Mouse (Mus musculus): ENCODE data around the gene Cbx7. TPM values are rescaled to one million over a fixed set of nuclear protein-coding genes. Genes with fewer than 3 reads are reported as not detected.
A peak's percentile ranks its signal among the peaks of the same experiment; 100 is the strongest.

Gene Cbx7
- polyA plus RNA-seq, 1 experiment from 2014 or later = 4.0 TPM

DNA sequence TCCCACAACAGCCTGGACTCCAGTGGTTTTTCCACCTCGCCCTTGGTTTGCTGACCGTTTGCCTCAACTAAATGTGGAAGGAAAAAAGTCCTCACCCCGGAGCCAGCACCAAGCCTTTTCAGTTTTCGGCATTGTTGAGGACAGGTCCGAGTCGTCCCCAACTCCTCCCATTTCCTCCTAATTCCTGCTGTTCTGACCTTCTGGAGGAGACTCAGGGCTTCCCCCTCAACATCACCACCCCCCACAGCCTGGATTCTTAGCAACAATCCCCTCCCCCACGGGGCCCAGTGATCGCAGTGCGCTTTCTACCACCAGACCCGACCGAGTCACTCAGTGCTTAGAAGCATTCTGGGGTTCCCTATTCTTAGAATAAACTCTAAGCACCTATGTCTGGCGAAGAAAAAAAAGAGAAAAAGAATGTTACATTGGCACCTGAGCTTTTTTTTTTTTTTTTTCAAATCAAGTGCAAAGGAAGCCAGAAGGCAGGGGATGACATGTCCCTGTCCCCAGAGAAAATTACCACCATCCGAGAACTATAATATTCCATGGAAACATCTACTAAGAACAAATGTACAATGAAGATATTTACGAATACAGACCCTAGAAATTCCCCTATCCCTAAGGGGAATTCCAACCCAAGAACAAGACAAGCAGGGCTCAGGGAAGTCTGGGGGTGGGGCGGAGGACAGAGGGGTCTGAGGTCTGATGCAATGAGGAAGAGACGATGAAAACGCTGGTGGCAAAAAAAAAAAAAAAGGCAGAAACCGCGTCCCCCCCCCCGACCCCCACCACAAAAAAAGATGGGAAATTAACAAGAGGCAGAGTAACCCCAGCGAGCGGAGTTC is 37.0 kb downstream of the Cbx7 start:
- H3K9ac ChIP-seq (replicated peaks; ENCODE audit: low read depth, low read length) = no peak overlapping the region
- H3K4me3 ChIP-seq (replicated peaks; ENCODE audit: low read length) = no peak overlapping the region; the same call in 1 of the 2 replicates
- WGBS = 2% methylated on average over 22 of the region's 22 CpGs
- peak overlapping the region; percentile 25 for H3K4me2 ChIP-seq (ENCODE audit: low read length)
- H3K27me3 ChIP-seq (replicated peaks; ENCODE audit: control insufficient read depth, insufficient read depth, low read length) = peaks cover 12% of the 10 kb centered on the region
- H3K9me3 ChIP-seq (ENCODE audit: control insufficient read depth, low read length) = no peaks in the 10 kb centered on the region
- H3K4me1 ChIP-seq (replicated peaks; ENCODE audit: control insufficient read depth, insufficient read depth, low read length) = peaks cover 17% of the 10 kb centered on the region
- H3K36me3 ChIP-seq (ENCODE audit: control insufficient read depth, insufficient read depth) = no peaks in the 10 kb centered on the region
- H3K27ac ChIP-seq (ENCODE audit: low read length) = no peak overlapping the region
- no peak for ATAC-seq

DNA sequence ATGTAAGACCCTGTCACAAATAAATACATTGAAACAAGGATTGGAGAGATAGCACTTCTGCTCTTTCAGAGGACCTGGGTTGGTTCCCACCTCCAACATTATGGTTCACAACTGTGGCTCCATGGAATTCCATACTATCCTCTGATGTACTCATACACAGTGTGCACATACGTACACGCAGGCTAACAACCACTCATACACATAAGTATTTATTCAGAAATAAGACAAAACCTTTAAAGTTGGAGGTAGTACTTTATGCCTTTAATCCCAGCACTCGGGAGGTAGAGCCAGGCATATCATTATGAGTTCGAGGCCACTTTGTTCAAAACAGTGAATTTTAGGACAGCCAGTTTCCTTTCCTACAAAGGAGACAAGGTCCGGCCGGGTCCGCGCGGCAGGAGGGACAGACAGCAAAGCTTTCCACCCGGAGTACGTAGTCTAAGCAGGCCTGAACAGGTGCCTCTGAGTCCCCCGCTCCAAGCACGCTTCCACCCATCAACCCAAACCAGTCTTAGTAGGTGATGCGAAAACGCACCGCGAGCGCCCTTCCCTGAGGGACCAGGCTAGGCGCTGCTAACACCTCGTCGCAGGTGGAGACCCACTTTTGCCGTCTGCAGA is 37.8 kb downstream of the Cbx7 start:
- Histone ChIP-seq H3K4me3 (replicated peaks; ENCODE audit: low read length) (peak overlapping the region; percentile 62), H3K9ac (replicated peaks; ENCODE audit: low read depth, low read length) (no peak overlapping the region), H3K36me3 (ENCODE audit: control insufficient read depth, insufficient read depth) (no peaks in the 10 kb centered on the region), H3K27ac (ENCODE audit: low read length) (no peak overlapping the region), H3K27me3 (replicated peaks; ENCODE audit: control insufficient read depth, insufficient read depth, low read length) (peaks cover 12% of the 10 kb centered on the region), H3K4me2 (ENCODE audit: low read length) (peak overlapping the region; percentile 65), H3K4me1 (replicated peaks; ENCODE audit: control insufficient read depth, insufficient read depth, low read length) (peaks cover 17% of the 10 kb centered on the region), H3K9me3 (ENCODE audit: control insufficient read depth, low read length) (no peaks in the 10 kb centered on the region)
- ATAC-seq = no peak
- 6% methylated on average over 22 of the region's 22 CpGs for WGBS

DNA sequence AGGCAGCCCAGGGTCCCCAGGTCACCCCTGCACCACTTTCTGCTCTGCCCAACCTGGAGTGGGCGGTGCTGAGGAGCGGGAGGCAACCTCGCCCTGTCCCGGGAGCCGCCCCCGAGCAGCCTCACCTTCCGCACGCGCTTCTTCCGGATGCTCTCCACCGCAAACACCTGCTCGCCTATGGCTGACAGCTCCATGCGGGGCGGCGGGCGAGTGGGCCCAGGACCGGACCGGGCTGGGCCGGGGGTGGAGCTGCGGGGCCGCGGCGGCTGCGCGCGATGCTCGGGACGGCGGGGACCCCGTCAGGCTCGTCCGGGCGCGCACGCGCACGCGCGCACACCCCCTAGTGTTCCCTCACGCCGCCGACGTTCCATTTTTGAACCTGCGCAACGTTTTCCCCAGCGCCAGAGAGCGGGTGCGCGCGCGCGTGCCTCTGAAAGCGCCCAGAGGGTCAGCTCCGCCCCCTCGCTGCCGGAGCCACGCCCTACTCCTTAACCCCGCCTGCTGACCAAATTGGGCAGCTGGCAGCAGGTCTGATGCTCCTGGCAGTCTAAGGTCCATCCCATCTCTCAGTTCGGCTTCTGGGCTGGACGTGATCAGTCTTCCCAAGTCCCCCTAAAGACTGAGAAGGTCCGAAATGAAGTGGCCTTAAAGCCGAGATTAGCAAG is 38.5 kb downstream of the Cbx7 start:
- H3K4me3 ChIP-seq (replicated peaks; ENCODE audit: low read length) = peak overlapping the region; percentile 62
- H3K9me3 ChIP-seq (ENCODE audit: control insufficient read depth, low read length) = no peaks in the 10 kb centered on the region
- peak; percentile 39 for ATAC-seq
- H3K4me1 ChIP-seq (replicated peaks; ENCODE audit: control insufficient read depth, insufficient read depth, low read length) = peaks cover 21% of the 10 kb centered on the region
- H3K27ac ChIP-seq (ENCODE audit: low read length) = no peak overlapping the region
- peaks cover 12% of the 10 kb centered on the region for H3K27me3 ChIP-seq (replicated peaks; ENCODE audit: control insufficient read depth, insufficient read depth, low read length)
- H3K4me2 ChIP-seq (ENCODE audit: low read length) = peak overlapping the region; percentile 65
- under 1% methylated on average over 62 of the region's 62 CpGs for whole genome bisulfite sequencing
- H3K9ac ChIP-seq (replicated peaks; ENCODE audit: low read depth, low read length) = peak overlapping the region; percentile 63
- H3K36me3 ChIP-seq (ENCODE audit: control insufficient read depth, insufficient read depth) = no peaks in the 10 kb centered on the region

DNA sequence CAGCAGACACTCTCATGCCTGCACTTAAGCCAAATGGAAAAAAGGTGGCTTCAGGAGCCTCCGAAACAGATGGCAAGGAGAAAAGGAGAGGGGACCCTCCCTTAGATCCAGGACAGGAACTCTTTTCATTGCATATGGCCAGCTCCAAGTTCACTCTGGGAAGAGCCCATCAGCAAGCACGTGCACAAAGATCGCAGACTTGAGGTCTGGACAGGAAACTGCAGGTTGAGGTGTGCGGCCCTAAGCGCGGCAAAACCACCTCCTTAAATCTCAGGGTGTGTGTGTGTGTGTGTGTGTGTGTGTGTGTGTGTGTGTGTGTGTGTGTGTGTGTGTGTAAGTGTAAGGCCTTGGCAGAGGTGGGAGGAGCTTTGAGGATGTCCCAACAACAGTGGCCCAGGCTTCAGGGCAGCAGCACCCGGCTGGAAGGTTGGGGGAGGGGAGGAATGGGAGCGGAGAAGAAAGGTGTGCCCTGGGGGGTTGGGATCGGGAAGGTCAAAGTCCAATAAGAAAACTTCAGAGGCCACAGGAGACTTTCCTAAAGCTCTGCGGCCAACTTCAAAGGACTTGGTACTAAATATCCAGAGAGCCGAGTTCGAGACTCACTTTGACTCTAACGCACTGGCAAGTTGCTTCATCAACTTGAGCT is 39.3 kb downstream of the Cbx7 start:
- Histone ChIP-seq H3K4me1 (replicated peaks; ENCODE audit: control insufficient read depth, insufficient read depth, low read length) (peaks cover 27% of the 10 kb centered on the region), H3K9me3 (ENCODE audit: control insufficient read depth, low read length) (no peaks in the 10 kb centered on the region), H3K27ac (ENCODE audit: low read length) (no peak overlapping the region), H3K9ac (replicated peaks; ENCODE audit: low read depth, low read length) (no peak overlapping the region), H3K4me3 (replicated peaks; ENCODE audit: low read length) (peak overlapping the region; percentile 62), H3K4me2 (ENCODE audit: low read length) (peak overlapping the region; percentile 65), H3K27me3 (replicated peaks; ENCODE audit: control insufficient read depth, insufficient read depth, low read length) (peaks cover 12% of the 10 kb centered on the region), H3K36me3 (ENCODE audit: control insufficient read depth, insufficient read depth) (no peaks in the 10 kb centered on the region)
- ATAC-seq = no peak
- WGBS = 23% methylated on average over 13 of the region's 13 CpGs

DNA sequence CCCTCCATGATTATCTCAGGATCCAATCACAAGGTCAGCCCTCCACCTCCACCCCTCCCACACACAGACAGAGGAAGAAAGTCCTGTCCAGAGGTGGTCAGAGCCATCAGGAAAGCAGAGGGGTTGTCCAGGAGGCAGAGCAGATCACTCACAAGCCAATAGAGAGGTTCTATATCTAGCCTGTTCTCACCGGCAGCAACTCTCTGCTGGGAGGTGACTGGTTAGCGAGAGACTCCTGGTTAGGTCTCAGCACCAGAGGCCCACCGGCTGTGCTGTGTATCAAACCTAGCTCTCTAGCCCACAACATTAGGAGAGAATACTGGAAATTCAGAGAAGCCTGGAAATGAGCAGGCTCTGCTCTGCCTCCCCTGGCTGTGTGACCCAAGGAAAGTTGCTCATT is 41.2 kb downstream of the Cbx7 start:
- 86% methylated on average over 3 of the region's 3 CpGs for WGBS

DNA sequence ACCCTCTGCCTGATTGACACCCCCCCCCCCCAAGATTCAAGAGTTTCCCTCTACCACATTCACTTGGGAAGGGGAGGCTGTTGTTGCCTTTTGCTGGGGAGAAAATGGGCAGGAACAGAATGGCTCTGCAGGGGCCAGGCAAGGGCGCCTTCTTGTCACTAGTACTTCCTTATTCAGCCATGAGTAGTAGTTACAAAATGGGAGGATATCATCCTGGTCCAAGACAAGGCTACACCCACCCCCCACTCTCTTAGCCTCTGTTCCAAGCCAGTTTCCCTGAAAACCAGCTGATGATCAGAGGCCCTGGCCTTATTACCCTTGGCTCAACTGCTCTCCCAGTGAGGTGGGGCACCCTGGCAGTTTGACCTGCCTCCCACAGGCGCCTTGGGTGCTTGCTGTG is 42.2 kb downstream of the Cbx7 start:
- 79% methylated on average over 2 of the region's 2 CpGs for WGBS
- H3K9me3 ChIP-seq (ENCODE audit: control insufficient read depth, low read length) = no peaks in the 10 kb centered on the region

More for the DNA sequence above, 41.2 kb downstream of the Cbx7 start:
- no peak overlapping the region for H3K27ac ChIP-seq (ENCODE audit: low read length)
- no peak overlapping the region for H3K4me3 ChIP-seq (replicated peaks; ENCODE audit: low read length)
- peaks cover 10% of the 10 kb centered on the region for H3K27me3 ChIP-seq (replicated peaks; ENCODE audit: control insufficient read depth, insufficient read depth, low read length)
- H3K9me3 ChIP-seq (ENCODE audit: control insufficient read depth, low read length) = no peaks in the 10 kb centered on the region
- ATAC-seq = no peak
- peaks cover 27% of the 10 kb centered on the region for H3K4me1 ChIP-seq (replicated peaks; ENCODE audit: control insufficient read depth, insufficient read depth, low read length)
- no peak overlapping the region for H3K4me2 ChIP-seq (ENCODE audit: low read length)
- no peak overlapping the region for H3K9ac ChIP-seq (replicated peaks; ENCODE audit: low read depth, low read length)
- H3K36me3 ChIP-seq (ENCODE audit: control insufficient read depth, insufficient read depth) = no peaks in the 10 kb centered on the region

DNA sequence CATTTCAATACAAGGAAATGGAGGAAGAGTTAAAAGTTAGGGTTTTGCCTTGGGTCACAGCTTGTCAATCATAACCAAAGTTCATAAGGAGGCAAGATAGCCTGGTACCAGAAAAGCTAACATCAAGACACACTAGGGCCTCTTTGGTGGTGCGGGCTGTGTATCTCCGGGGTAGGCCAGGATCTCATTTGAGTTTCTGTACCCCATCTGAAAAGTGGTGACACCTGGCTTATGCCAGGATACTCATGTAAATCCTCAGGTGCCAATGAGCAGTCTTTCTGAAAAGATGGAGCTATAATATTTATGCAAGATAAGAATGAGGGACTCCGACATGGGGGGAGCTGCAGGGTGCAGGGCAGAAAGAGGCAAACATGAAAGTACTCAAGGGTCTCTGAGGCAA is 42.6 kb downstream of the Cbx7 start:
- no peak overlapping the region for H3K9ac ChIP-seq (replicated peaks; ENCODE audit: low read depth, low read length)

More for the DNA sequence above, 42.2 kb downstream of the Cbx7 start:
- no peak overlapping the region for H3K9ac ChIP-seq (replicated peaks; ENCODE audit: low read depth, low read length)
- no peak for ATAC-seq
- peaks cover 9% of the 10 kb centered on the region for H3K27me3 ChIP-seq (replicated peaks; ENCODE audit: control insufficient read depth, insufficient read depth, low read length)
- peaks cover 19% of the 10 kb centered on the region for H3K4me1 ChIP-seq (replicated peaks; ENCODE audit: control insufficient read depth, insufficient read depth, low read length)
- no peak overlapping the region for H3K4me3 ChIP-seq (replicated peaks; ENCODE audit: low read length)
- no peak overlapping the region for H3K4me2 ChIP-seq (ENCODE audit: low read length)
- H3K36me3 ChIP-seq (ENCODE audit: control insufficient read depth, insufficient read depth) = no peaks in the 10 kb centered on the region
- H3K27ac ChIP-seq (ENCODE audit: low read length) = no peak overlapping the region

DNA sequence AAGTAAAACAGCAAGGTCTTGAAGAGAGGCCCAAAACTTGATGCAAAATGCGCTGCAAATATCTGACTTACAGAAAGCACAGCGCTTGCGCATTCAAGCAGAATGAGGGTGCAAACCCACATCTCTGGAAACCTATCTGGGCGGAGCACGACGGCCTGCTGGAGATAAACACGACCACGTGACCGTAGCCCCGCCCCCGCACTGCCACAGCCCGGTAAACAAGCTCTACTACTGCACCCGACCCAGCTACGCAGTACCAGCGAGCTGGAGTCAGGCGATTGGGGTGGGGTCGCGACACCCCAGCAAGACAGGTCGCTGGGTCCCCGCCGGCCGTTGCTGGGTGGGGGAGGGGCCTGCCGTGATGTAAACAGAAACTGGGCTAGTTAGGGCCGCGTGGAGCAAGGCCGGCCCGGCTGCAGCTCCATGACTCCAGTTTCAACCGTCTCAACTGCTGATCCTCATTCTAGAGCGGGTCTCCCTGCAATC is 43.2 kb downstream of the Cbx7 start:
- peak overlapping the region; percentile 79 for H3K4me2 ChIP-seq (ENCODE audit: low read length)
- peak overlapping the region; percentile 66 for H3K4me3 ChIP-seq (replicated peaks; ENCODE audit: low read length)
- no peaks in the 10 kb centered on the region for H3K9me3 ChIP-seq (ENCODE audit: control insufficient read depth, low read length)
- peaks cover 11% of the 10 kb centered on the region for H3K4me1 ChIP-seq (replicated peaks; ENCODE audit: control insufficient read depth, insufficient read depth, low read length)
- peak overlapping the region; percentile 38 for H3K27ac ChIP-seq (ENCODE audit: low read length)
- H3K36me3 ChIP-seq (ENCODE audit: control insufficient read depth, insufficient read depth) = no peaks in the 10 kb centered on the region
- ATAC-seq = peak; percentile 91
- peak overlapping the region; percentile 67 for H3K9ac ChIP-seq (replicated peaks; ENCODE audit: low read depth, low read length)
- under 1% methylated on average over 29 of the region's 29 CpGs for WGBS
- no peaks in the 10 kb centered on the region; the same call in 1 of the 2 replicates for H3K27me3 ChIP-seq (replicated peaks; ENCODE audit: control insufficient read depth, insufficient read depth, low read length)

More for the DNA sequence above, 42.6 kb downstream of the Cbx7 start:
- peaks cover 14% of the 10 kb centered on the region for H3K4me1 ChIP-seq (replicated peaks; ENCODE audit: control insufficient read depth, insufficient read depth, low read length)
- 96% methylated on average over 3 of the region's 3 CpGs for WGBS
- no peak overlapping the region for H3K27ac ChIP-seq (ENCODE audit: low read length)
- ATAC-seq = no peak
- no peaks in the 10 kb centered on the region for H3K9me3 ChIP-seq (ENCODE audit: control insufficient read depth, low read length)
- no peak overlapping the region for H3K4me3 ChIP-seq (replicated peaks; ENCODE audit: low read length)
- H3K4me2 ChIP-seq (ENCODE audit: low read length) = peak overlapping the region; percentile 79
- H3K36me3 ChIP-seq (ENCODE audit: control insufficient read depth, insufficient read depth) = no peaks in the 10 kb centered on the region
- peaks cover 5% of the 10 kb centered on the region for H3K27me3 ChIP-seq (replicated peaks; ENCODE audit: control insufficient read depth, insufficient read depth, low read length)
